Mouse (Mus musculus) layer of hippocampus, adult 11-12 months (tissue): Measurements from ENCODE around the gene Gm10135.
"Not testable (repeated sequence)": the region's sequence is repeated elsewhere in the genome, so short reads cannot be mapped to it uniquely, and the experiment has no call there.

Source experiments
- DNase-seq: peaks from one replicate; pipeline ENCODE4 v3.0.0; 2022; ENCODE audit warnings: low spot score

Gene Gm10135

GRCm38 (mm10) chr5:72960096-72960495 is 14.4 kb downstream of the Gm10135 start:
- no peak for DNase-seq

DNA sequence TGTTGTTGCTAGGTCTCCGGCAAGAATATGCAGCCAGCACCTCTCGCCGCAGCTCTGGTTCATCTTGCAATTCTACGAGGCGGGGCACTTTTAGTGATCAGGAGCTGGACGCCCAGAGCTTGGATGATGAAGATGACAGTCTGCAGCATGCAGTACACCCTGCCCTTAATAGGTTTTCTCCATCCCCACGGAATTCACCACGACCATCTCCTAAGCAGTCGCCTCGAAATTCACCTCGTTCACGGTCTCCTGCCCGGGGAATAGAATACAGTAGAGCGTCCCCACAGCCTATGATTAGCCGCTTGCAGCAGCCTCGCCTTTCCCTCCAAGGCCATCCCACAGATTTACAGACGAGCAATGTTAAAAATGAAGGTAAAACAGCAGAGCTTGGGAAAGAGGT is 17.2 kb downstream of the Gm10135 start:
- DNase-seq, result no peak

DNA sequence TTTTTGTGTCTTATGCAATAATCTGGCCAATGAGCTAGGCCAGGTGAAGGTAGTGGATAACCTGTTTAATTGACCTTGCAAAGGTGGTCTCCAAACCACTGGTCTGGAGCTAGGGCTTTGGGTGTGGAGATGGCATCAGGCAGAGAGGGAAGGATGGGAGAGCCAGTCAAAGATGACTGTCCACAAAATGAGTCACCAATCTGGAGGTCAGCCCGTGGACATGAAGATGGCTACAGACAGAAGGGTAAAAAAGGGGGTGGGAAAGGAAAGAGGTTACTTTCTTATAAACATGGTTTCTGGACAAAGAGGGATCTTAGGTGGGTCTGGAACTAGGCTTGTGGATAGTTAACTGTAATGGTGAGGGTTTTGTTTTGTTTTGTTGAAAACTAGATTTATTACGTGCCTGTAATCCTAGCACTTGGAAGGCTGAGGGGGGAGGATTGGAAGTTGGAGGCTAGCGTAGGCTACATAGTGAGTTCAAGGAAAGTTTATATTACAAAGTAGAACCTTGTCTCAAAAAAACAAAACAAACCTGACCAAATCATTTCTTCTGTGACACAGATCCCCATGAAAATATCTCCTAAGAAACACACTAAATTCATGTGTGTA is 20.4 kb downstream of the Gm10135 start:
- DNase-seq, result no peak

DNA sequence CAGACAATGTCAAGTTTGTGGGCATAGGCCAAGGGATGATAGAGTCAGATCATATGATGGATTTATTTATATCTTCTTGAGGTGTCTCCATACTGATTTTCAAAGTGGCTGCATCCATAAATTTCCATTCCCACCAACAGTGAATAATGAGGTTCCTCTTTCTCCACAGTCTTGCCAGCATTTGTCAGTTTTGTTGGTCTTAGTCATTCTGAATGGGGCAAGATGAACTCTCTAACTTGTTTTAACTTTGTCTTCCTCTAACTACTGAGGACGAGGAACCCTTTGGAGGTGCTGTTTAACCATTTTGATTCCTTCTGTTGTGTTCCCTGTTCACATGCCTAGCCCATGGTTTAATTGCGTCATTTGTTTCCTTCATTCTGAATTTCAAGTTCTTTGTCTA is 24.2 kb downstream of the Gm10135 start:
- DNase-seq, result no peak

GRCm38 (mm10) chr5:72948136-72948535 is 26.4 kb downstream of the Gm10135 start:
- no peak for DNase-seq

DNA sequence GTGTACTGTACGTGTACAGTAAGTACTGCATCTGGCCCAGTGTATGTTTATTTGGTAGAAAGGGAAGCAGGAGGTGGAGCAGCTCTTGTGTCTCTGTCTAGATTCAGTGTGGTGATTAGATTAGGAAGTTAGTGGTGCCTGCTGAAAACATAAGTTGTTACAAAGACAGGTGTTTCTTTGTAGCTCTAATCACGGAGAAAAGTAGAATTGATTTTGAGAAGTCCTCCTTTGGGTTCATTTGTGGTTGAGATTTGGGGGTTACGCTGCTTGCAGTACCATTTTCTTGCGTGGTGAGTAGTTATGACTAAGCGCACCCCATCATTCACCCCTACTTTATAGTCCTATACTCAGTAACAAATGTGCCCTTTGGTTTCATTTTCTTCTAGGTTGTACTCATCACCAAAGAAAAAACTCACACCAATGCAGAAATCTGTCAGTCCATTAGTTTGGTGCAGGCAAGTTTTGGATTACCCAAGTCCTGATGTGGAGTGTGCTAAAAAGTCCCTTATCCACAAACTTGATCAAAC is 33.5 kb downstream of the Gm10135 start:
- no peak for DNase-seq

GRCm38 (mm10) chr5:72939311-72939710 is 35.2 kb downstream of the Gm10135 start:
- DNase-seq, result no peak

- DNase-seq, result not testable (repeated sequence)
These were observed 36.1 kb downstream of the Gm10135 start for GRCm38 (mm10) chr5:72938421-72938820.

- no peak for DNase-seq
These were observed 41.4 kb downstream of the Gm10135 start for GRCm38 (mm10) chr5:72933026-72933675.

DNA sequence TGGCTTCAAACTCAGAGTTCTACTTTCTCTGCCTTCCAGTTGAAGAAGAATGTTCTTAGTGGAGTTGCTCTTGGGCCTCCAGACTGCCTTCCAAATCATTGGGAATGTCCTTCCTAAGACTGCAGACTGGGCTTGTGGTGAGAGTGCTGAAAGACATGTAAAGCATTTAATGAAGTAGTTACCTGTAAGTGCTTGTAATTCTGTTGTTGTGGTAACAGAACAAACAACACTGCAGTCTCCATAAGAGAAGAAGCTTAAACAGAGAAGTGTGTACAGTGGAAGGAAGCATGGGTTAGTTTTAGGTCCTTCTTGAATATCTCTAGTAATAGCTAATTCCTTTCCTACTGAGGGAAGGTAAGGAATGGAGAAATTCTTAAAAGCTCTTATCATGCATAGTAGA is 47.4 kb downstream of the Gm10135 start:
- DNase-seq, result no peak

- DNase-seq, result no peak
These were observed 51.7 kb downstream of the Gm10135 start for GRCm38 (mm10) chr5:72922796-72923195.

DNA sequence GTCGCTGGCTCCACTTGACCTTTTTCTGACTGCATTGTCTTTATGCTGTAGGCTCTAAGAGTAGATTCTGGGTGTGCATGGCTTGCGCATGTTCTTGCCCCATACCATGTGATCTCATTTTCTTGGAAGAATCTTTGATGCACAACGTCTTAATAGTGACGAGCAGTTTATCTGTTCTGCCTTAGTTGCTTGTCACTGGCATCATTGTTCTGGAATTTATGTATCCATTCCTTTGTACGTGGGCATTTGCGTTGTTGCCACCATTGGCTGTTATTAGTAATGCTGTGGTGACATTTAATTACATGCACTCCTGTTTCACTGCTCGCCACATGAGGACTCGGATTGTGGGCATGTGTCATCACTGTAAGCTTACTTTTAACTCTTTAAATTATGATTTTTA is 53.3 kb downstream of the Gm10135 start:
- DNase-seq, result no peak

- DNase-seq, result no peak
These were observed 54.1 kb downstream of the Gm10135 start for GRCm38 (mm10) chr5:72920416-72920815.

DNA sequence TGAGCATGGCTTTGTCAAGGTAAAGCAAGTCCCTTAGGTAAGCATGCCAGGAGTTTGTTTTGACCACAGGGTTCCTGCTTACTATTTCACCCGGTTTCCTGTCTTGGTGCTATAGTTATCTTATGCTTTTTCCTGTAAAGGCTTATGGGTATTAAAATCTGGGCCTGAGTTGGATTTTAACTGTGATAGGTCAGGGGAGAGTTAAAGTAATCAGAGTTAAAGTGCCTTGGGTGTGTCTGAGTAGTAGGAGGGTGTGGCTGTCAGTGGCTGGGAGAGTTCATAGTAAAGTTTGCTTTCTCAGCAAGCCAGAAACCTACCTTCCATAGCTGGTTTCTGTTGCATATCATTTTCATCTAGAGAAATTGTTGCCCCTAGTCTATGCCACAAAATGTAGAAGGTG is 57.7 kb downstream of the Gm10135 start:
- no peak for DNase-seq

DNA sequence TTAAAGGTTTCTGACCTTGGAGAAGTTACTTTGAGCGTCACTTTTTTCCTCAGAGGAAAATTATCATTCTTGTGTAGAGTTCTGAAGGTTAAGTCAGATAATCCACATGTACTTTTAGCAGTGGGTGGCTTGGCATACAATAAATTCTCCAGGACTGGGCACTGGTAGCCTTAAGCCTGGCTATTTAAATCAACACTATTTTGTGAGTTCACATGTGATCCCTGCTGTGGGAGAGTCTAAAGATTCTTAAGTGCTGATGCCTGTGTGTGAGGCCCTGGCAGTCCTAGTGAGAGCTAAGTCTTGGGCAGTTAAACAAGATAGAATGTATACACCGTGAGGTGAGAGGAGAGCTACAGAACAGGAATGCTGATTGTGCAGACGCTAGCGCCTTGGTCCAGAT is 58.5 kb downstream of the Gm10135 start:
- DNase-seq, result no peak
